ENCODE assay signal across 13 mouse cellular contexts in genomic region chr2:67226299-67226698, GRCm38 (mm10).
DNase-seq lines count a peak whose midpoint lies in the region; ATAC-seq and TF ChIP-seq lines count a peak whose summit lies in the region.
"Had no signal": no experiment of that assay in that cellular context is flagged by ENCODE, and none has a peak within 500 bp of the region (broad histone marks: within the 10 kb centered on the region; RNA-seq: fewer than 3 reads in every experiment).

No protein-coding gene starts in this region.

- no peak for ATAC-seq in heart, postnatal 0 days (ENCODE audit: insufficient read depth, low read depth)
- ATAC-seq in lung, postnatal 0 days, result no peak
- ATAC-seq in Patski, result no peak

- H3K27ac ChIP-seq in heart, postnatal 0 days (ENCODE audit: low read depth), result no peak overlapping the region
- no peak overlapping the region for H3K27ac ChIP-seq in lung, postnatal 0 days (ENCODE audit: low read length)
- H3K27ac ChIP-seq: hindbrain, embryonic 10.5 days; limb, embryonic 15.5 days; neural tube, embryonic 13.5 days had no signal

- no peak overlapping the region for H3K4me2 ChIP-seq in heart, postnatal 0 days (ENCODE audit: low read depth, low read length)
- H3K4me2 ChIP-seq in lung, postnatal 0 days (replicated peaks; ENCODE audit: low read depth, low read length), result no peak overlapping the region
- H3K4me2 ChIP-seq: limb, embryonic 15.5 days; neural tube, embryonic 13.5 days had no signal

- DNase-seq in heart, postnatal 0 days (ENCODE audit: low spot score), result no peak
- DNase-seq in heart, postnatal 14 days, result no peak
- peak; percentile 17 for DNase-seq in lung, postnatal 0 days (ENCODE audit: low spot score)
- no peak for DNase-seq in lung, postnatal 10 days
- DNase-seq in Patski (ENCODE audit: low read depth, low spot score), result no peak
- peak; percentile 18 for DNase-seq in retina, postnatal 1 day
- no peak for DNase-seq in urinary bladder, postnatal 25 days (ENCODE audit: low spot score)
- DNase-seq: adrenal gland, postnatal 25 days; cerebellum, adult 9-11 months; heart, adult 11 months had no signal

- no peak for TF ChIP-seq EP300 in heart, postnatal 0 days (IDR thresholded peaks at IDR 0.05; ENCODE audit: low read depth)
- no peak for TF ChIP-seq EP300 in lung, postnatal 0 days (IDR thresholded peaks at IDR 0.05)

- no peaks in the 10 kb centered on the region for H3K36me3 ChIP-seq in heart, postnatal 0 days (replicated peaks; ENCODE audit: control insufficient read depth, insufficient read depth, low read length)
- no peaks in the 10 kb centered on the region for H3K36me3 ChIP-seq in lung, postnatal 0 days (ENCODE audit: insufficient read depth, low read length)
- H3K36me3 ChIP-seq: hindbrain, embryonic 10.5 days; limb, embryonic 15.5 days; neural tube, embryonic 13.5 days had no signal

- peak; percentile 43 for TF ChIP-seq CTCF in heart, postnatal 0 days (IDR thresholded peaks at IDR 0.05; ENCODE audit: low read depth)
- peak; percentile 40 for TF ChIP-seq CTCF in lung, postnatal 0 days (IDR thresholded peaks at IDR 0.05)
- TF ChIP-seq CTCF in Patski (IDR thresholded peaks at IDR 0.05), result peak; percentile 40

- intact Hi-C loops in heart, postnatal 14 days (cut with DNase I), result loop anchor here (2.0 kb wide), 1 partner anchor 251 kb away; no protein-coding TSS in a partner anchor

- in situ Hi-C loops in Patski (cut with MboI; ENCODE audit: low pct_unique_long_range_greater_than_20kb), result loop anchor here (25.0 kb wide), 1 partner anchor 1111 kb away; no protein-coding TSS in a partner anchor

- no peak overlapping the region for H3K9ac ChIP-seq in heart, postnatal 0 days (replicated peaks; ENCODE audit: low read depth, low read length)
- H3K9ac ChIP-seq in lung, postnatal 0 days (replicated peaks; ENCODE audit: low read depth), result no peak overlapping the region
- H3K9ac ChIP-seq: limb, embryonic 15.5 days; neural tube, embryonic 13.5 days had no signal

- no peaks in the 10 kb centered on the region for H3K9me3 ChIP-seq in heart, postnatal 0 days (replicated peaks; ENCODE audit: control insufficient read depth, low read length)
- no peaks in the 10 kb centered on the region for H3K9me3 ChIP-seq in lung, postnatal 0 days (ENCODE audit: low read length)
- H3K9me3 ChIP-seq: hindbrain, embryonic 10.5 days; limb, embryonic 15.5 days; neural tube, embryonic 13.5 days had no signal

- H3K27me3 ChIP-seq in heart, postnatal 0 days (ENCODE audit: control insufficient read depth, insufficient read depth, low read length), result no peaks in the 10 kb centered on the region
- H3K27me3 ChIP-seq in lung, postnatal 0 days (replicated peaks; ENCODE audit: insufficient read depth, low read length), result no peaks in the 10 kb centered on the region
- peaks cover 13% of the 10 kb centered on the region for H3K27me3 ChIP-seq in Patski
- H3K27me3 ChIP-seq: limb, embryonic 15.5 days; neural tube, embryonic 13.5 days had no signal

- POLR2A ChIA-PET in Patski (lab: Charles Lee), result no interaction called here

- H3K4me3 ChIP-seq in heart, postnatal 0 days (ENCODE audit: low read depth, low read length), result no peak overlapping the region
- no peak overlapping the region for H3K4me3 ChIP-seq in lung, postnatal 0 days (ENCODE audit: low read depth, low read length)
- H3K4me3 ChIP-seq: hindbrain, embryonic 10.5 days; limb, embryonic 15.5 days; neural tube, embryonic 13.5 days had no signal

- no peaks in the 10 kb centered on the region for H3K4me1 ChIP-seq in heart, postnatal 0 days (ENCODE audit: control insufficient read depth, insufficient read depth)
- H3K4me1 ChIP-seq in lung, postnatal 0 days (ENCODE audit: insufficient read depth, low read depth, low read length), result no peaks in the 10 kb centered on the region
- H3K4me1 ChIP-seq: hindbrain, embryonic 10.5 days; limb, embryonic 15.5 days; neural tube, embryonic 13.5 days had no signal

- CTCF ChIA-PET in Patski (lab: Charles Lee), result interaction anchor here (0.6 to 1.2 kb wide), 4 partner anchors 24 to 497 kb away, joined by 3 to 4 read pairs (median 3); no protein-coding TSS in a partner anchor

- 70% methylated on average over 2 of the region's 2 CpGs for WGBS in heart, postnatal 0 days
- 90% methylated on average over 2 of the region's 2 CpGs for WGBS in lung, postnatal 0 days

Comparison
In these comparisons a context has a peak if more than half of its experiments do, and no peak if none do; other contexts are left out.
1. DNase-seq: peak in lung, postnatal 0 days (single experiment) and retina, postnatal 1 day (single experiment); none in heart, postnatal 0 days (single experiment), heart, postnatal 14 days (0 of 2), lung, postnatal 10 days (single experiment), Patski (single experiment) and urinary bladder, postnatal 25 days (single experiment).
2. Peak in every context shown above with its lines, with median percentiles within 50 percentile points of each other: CTCF ChIP-seq.